Mouse (Mus musculus) cortical plate, adult 2 months (tissue): Measurements from ENCODE around the gene Olfr943.

Experiments
- CTCF ChIP-seq: fragments of 200-500 bp; IDR thresholded peaks from 2 replicates; pipeline ENCODE4 v1.5.1; 2011; ENCODE audit warnings: mild to moderate bottlenecking, control low read depth, low read length; ENCODE audit not compliant: insufficient read depth; ENCODE audit errors: extremely low read depth
- POLR2A ChIP-seq: fragments of 200-500 bp; IDR thresholded peaks from 2 replicates; pipeline ENCODE4 v1.6.1; 2011; ENCODE audit warnings: mild to moderate bottlenecking, low read length, control low read depth; ENCODE audit not compliant: insufficient read depth; ENCODE audit errors: extremely low read depth

- TF ChIP-seq CTCF (no peak), POLR2A (no peak)
Observed at GRCm38 (mm10) chr9:39127326-39127725, 38.8 kb upstream of the Olfr943 start.
